Mouse (Mus musculus): ENCODE measurements around the gene Dtx3. TPM values are rescaled to one million over a fixed set of nuclear protein-coding genes. Genes with fewer than 3 reads are reported as not detected.

Gene Dtx3
- total and polyA plus RNA-seq, 2 experiments from 2014 or later = 175 to 245 TPM

DNA sequence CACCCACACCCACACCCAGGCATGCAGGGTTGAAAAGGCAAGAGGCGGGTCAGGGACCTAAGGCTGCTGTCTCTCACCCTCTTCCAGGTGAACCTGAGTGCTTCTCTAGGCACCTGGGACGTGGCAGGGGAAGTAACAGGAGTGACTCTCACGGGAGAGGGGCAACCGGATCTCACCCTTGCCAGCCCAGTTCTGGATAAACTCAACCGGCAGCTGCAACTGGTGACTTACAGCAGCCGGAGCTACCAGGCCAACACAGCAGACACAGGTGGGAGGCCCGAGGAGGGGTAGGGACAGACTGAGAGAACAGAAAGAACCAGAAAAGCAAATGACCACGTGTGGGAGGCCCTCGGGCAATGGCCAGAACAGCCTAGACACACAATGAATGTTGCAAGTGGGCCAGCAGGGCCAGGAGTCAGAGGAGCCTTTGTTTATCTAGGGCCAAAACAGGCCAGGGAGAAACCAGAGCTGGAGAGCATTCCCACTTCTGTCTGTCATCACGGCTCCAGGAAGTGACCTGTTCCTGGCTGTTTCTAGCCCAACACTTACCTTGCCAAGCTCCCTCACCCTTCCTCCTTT, 27.8 kb downstream of the Dtx3 start:
- H3K9me3 ChIP-seq (ENCODE audit: low read length) = no peaks in the 10 kb centered on the region
- 0 out of 2 replicates have a peak, but pooled peaks cover 3% of the 10 kb centered on the region for H3K4me1 ChIP-seq (ENCODE audit: insufficient read depth)
- WGBS = 63% methylated on average over 10 of the region's 10 CpGs
- no peak for ATAC-seq
- peaks cover 25% of the 10 kb centered on the region for H3K36me3 ChIP-seq (ENCODE audit: insufficient read depth)
- no peak overlapping the region for H3K27ac ChIP-seq (ENCODE audit: low read depth, low read length)
- DNase-seq = no peak
- H3K4me2 ChIP-seq (ENCODE audit: low read depth) = no peak overlapping the region
- peaks cover 6% of the 10 kb centered on the region for H3K27me3 ChIP-seq (ENCODE audit: insufficient read depth, low read length)
- TF ChIP-seq CTCF (IDR thresholded peaks at IDR 0.05; ENCODE audit: low read depth) = no peak
- H3K4me3 ChIP-seq (ENCODE audit: low read depth, low read length) = no peak overlapping the region
- no peak overlapping the region; the same call in 1 of the 2 replicates for H3K9ac ChIP-seq

DNA sequence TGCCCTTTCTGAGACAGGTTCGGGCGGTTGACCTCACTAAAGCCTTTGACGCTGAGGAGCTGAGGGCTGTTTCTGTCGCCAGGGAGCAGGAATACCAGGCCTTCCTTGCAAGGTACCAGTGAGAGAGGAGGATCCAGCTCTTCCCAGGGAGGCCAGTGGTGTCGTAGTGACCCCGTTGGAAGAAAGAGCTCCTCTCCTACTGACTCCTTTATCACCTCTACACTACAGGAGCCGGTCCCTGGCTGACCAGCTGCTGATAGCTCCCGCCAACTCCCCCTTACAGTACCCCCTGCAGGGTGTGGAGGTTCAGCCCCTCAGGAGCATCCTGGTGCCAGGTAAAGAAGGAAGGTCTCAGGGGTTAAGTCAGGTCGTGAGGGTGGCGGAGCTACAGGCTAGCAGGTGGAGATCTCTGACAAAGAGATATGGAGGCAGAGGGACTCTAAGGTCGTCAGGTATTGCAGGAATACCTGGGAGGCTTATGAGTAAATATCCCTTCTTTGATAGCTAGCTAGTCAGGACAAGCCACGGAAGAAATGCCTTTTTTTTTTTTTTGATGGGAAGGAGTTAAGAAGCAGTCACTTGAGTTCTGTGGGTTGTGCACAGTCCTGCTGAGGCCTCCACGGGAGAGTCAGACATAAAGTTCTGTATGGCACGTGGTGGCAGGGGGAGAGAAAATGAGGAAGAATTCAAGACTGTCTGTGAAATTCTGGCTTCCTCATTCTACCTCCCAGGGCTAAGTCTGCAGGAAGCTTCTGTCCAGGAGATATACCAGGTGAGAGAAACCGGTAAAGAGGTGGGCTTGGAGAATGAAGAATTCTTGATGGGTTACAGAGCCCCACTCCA, 28.5 kb downstream of the Dtx3 start:
- DNase-seq = no peak
- peak overlapping the region; percentile 99 for H3K9ac ChIP-seq
- no peak for ATAC-seq
- 0 out of 2 replicates have a peak, but pooled peaks cover 3% of the 10 kb centered on the region for H3K4me1 ChIP-seq (ENCODE audit: insufficient read depth)
- peak overlapping the region; percentile 83 for H3K4me3 ChIP-seq (ENCODE audit: low read depth, low read length)
- 29% methylated on average over 15 of the region's 15 CpGs for WGBS
- H3K4me2 ChIP-seq (ENCODE audit: low read depth) = peak overlapping the region; percentile 84
- TF ChIP-seq CTCF (IDR thresholded peaks at IDR 0.05; ENCODE audit: low read depth) = no peak
- peaks cover 22% of the 10 kb centered on the region for H3K36me3 ChIP-seq (ENCODE audit: insufficient read depth)
- H3K27ac ChIP-seq (ENCODE audit: low read depth, low read length) = peak overlapping the region; percentile 94; the same call in 1 of the 2 replicates
- H3K27me3 ChIP-seq (ENCODE audit: insufficient read depth, low read length) = peaks cover 6% of the 10 kb centered on the region
- no peaks in the 10 kb centered on the region for H3K9me3 ChIP-seq (ENCODE audit: low read length)

DNA sequence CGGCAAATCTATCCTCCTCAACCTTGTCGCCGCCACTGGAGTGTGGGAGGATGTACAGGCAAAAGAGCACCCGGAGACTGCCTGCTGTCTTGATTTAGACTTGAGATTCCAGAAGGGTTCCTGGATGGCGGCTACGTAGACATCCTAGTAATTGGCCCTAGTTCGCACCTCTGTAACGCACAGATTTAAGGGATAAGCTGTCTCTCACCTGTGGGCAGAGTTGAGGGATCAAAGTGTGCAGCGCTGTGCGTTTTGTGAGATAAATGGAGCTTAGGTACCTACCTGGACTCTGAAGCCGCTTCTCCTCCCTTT, 29.2 kb downstream of the Dtx3 start:
- Histone ChIP-seq H3K4me1 (ENCODE audit: insufficient read depth) (0 out of 2 replicates have a peak, but pooled peaks cover 3% of the 10 kb centered on the region), H3K36me3 (ENCODE audit: insufficient read depth) (peaks cover 16% of the 10 kb centered on the region; the same call in 1 of the 2 replicates), H3K27me3 (ENCODE audit: insufficient read depth, low read length) (peaks cover 6% of the 10 kb centered on the region), H3K4me2 (ENCODE audit: low read depth) (peak overlapping the region; percentile 84), H3K27ac (ENCODE audit: low read depth, low read length) (peak overlapping the region; percentile 94), H3K4me3 (ENCODE audit: low read depth, low read length) (peak overlapping the region; percentile 83), H3K9ac (peak overlapping the region; percentile 99), H3K9me3 (ENCODE audit: low read length) (no peaks in the 10 kb centered on the region)
- WGBS = 8% methylated on average over 11 of the region's 11 CpGs
- ATAC-seq = no peak
- peak; percentile 51 for TF ChIP-seq CTCF (IDR thresholded peaks at IDR 0.05; ENCODE audit: low read depth)
- no peak for DNase-seq

DNA sequence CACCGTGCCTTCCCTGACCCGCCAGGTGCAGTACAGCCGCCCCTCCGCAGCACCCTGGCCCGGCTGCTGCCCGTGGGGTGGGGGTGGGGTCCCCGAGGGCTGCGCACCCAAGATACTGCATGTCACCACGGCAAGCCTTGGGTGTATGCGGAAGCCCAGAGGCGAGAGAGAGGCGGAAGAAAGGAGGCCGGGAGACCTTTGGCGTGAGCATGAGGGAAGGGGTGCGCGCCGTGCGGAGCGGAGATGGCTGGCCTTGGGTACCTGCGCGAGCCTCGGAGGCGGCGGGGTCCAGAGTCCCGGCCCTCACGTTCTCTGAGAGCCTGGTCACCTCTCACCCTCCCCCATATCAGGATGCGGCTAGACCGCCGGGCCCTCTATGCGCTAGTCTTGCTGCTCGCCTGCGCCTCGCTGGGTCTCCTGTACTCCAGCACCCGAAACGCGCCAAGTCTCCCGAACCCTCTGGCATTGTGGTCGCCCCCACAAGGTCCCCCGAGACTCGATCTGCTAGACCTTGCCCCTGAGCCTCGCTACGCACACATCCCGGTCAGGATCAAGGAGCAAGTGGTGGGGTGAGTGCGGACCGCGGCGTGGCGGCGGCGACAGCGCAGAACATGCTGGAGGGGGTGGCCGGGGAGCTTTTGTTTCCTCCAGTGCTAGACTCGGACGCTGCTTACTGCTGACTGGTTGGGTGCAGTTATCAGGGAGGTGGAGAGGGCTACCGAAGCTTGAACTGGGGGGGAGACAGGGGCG, 29.7 kb downstream of the Dtx3 start:
- Histone ChIP-seq H3K4me3 (ENCODE audit: low read depth, low read length) (peak overlapping the region; percentile 83), H3K9me3 (ENCODE audit: low read length) (no peaks in the 10 kb centered on the region), H3K36me3 (ENCODE audit: insufficient read depth) (peaks cover 15% of the 10 kb centered on the region; the same call in 1 of the 2 replicates), H3K27ac (ENCODE audit: low read depth, low read length) (peak overlapping the region; percentile 94), H3K4me2 (ENCODE audit: low read depth) (peak overlapping the region; percentile 84), H3K27me3 (ENCODE audit: insufficient read depth, low read length) (peaks cover 6% of the 10 kb centered on the region), H3K4me1 (ENCODE audit: insufficient read depth) (0 out of 2 replicates have a peak, but pooled peaks cover 2% of the 10 kb centered on the region), H3K9ac (peak overlapping the region; percentile 99)
- TF ChIP-seq CTCF (IDR thresholded peaks at IDR 0.05; ENCODE audit: low read depth) = no peak
- peak; percentile 65 for ATAC-seq
- peak; percentile 71 for DNase-seq
- WGBS = 2% methylated on average over 55 of the region's 56 CpGs

DNA sequence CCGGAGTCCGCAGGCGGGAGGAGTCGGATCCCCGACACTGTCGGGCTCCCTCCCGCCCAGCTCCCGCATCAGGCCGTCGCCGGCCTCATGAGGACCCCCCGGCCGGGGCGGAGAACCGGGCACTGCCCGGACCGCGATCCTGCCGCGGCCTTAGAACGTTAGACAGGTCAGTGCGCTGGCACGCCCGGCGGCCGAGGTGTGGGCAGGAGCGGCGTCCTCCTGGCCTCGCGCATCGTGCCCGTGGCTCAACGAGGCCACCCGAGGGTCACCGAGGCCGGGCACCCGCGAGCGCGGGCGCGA, 30.2 kb downstream of the Dtx3 start:
- no peak for TF ChIP-seq CTCF (IDR thresholded peaks at IDR 0.05; ENCODE audit: low read depth)
- H3K9ac ChIP-seq = peak overlapping the region; percentile 99
- H3K9me3 ChIP-seq (ENCODE audit: low read length) = no peaks in the 10 kb centered on the region
- H3K4me2 ChIP-seq (ENCODE audit: low read depth) = peak overlapping the region; percentile 84
- H3K4me3 ChIP-seq (ENCODE audit: low read depth, low read length) = peak overlapping the region; percentile 83
- no peaks in the 10 kb centered on the region for H3K4me1 ChIP-seq (ENCODE audit: insufficient read depth)
- WGBS = 1% methylated on average over 42 of the region's 42 CpGs
- ATAC-seq = peak; percentile 47; the same call in 1 of the 2 replicates
- peaks cover 2% of the 10 kb centered on the region for H3K27me3 ChIP-seq (ENCODE audit: insufficient read depth, low read length)
- H3K36me3 ChIP-seq (ENCODE audit: insufficient read depth) = peaks cover 15% of the 10 kb centered on the region; the same call in 1 of the 2 replicates
- H3K27ac ChIP-seq (ENCODE audit: low read depth, low read length) = peak overlapping the region; percentile 94
- no peak for DNase-seq

DNA sequence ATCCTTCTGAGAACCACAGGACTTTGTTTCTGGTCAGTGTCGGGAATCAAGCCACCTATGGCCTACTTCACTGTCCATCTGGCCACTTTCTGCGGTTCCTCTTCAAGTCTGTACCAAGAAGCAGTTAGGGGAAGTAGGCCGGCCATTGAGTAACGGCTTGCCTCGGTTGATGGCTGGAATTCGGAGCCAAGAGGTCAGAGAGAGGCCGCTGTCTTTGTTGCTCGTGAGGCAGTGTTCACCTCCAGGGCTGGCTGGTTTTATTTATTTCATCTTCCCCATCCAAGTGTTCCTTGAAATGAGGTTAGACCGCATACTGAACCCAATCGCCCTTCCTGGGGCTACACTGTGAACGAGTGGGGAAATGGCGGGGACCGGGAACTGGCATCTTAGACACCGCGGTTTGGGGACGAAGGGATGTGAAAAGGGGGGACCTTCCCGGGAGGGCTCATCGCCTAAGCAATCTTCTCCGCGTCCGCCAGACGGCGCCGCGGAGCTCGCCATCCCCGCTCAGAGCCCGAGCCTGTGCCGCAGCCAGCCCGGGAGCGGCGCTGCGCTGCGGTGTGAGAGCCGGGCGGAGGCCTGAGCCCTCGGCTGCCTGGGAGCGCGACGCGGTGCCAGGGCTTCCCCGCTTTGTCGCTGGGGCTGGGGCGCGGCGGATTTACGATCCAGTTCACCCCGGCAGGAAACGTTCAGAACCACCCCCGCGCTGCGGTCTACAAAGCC, 30.7 kb downstream of the Dtx3 start, which contains the start of gene B4galnt1:
Gene B4galnt1, plus strand, starts transcription at position 595 of the 723 bp plus-strand sequence.
- ATAC-seq = peak; percentile 93
- WGBS = 2% methylated on average over 49 of the region's 52 CpGs
- Histone ChIP-seq H3K27me3 (ENCODE audit: insufficient read depth, low read length) (no peaks in the 10 kb centered on the region; the same call in none of the 2 replicates), H3K4me2 (ENCODE audit: low read depth) (peak within 1 kb of the TSS; percentile 84), H3K27ac (ENCODE audit: low read depth, low read length) (peak within 1 kb of the TSS; percentile 94), H3K9me3 (ENCODE audit: low read length) (no peaks in the 10 kb centered on the region), H3K9ac (peak within 1 kb of the TSS; percentile 99), H3K4me1 (ENCODE audit: insufficient read depth) (no peaks in the 10 kb centered on the region), H3K4me3 (ENCODE audit: low read depth, low read length) (peak within 1 kb of the TSS; percentile 83), H3K36me3 (ENCODE audit: insufficient read depth) (peaks cover 15% of the 10 kb centered on the region; the same call in 1 of the 2 replicates)
- TF ChIP-seq CTCF (IDR thresholded peaks at IDR 0.05; ENCODE audit: low read depth) = peak; percentile 98
- DNase-seq = peak; percentile 96

Data from forebrain, postnatal 0 days (tissue).